In the genomic region with DNA sequence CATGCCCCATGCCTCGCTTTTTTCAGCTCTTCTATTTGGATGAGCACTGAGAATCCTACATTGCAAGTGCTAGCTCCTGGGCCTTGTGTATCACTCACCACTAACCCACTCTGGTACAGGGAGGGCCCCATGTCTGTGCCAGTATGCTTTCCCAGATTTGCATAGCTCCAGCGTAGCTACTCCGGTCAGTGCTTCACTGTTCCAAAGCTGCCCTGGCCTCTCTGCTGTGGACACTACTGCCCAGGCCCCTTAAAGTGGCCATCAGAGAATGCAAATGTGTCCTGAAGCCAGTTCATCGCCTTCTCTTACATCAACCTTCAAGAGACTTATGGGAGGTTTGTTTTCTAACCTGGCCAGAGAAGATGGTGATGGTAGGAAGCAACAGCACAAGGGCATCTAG, we compare ENCODE assay signal across 18 mouse cellular contexts.
DNase-seq lines count a peak whose midpoint lies in the region; ATAC-seq and TF ChIP-seq lines count a peak whose summit lies in the region.
"Had no signal": no experiment of that assay in that cellular context is flagged by ENCODE, and none has a peak within 500 bp of the region (broad histone marks: within the 10 kb centered on the region; RNA-seq: fewer than 3 reads in every experiment).

No protein-coding gene starts in this region.

- H3K4me1 ChIP-seq in heart, embryonic 14.5 days (ENCODE audit: control insufficient read depth in 2 of 2, insufficient read depth in 2 of 2, low read length in 2 of 2) = no peaks in the 10 kb centered on the region
- peaks cover 6% of the 10 kb centered on the region; the same call in 1 of the 2 replicates for H3K4me1 ChIP-seq in midbrain, embryonic 11.5 days (ENCODE audit: control insufficient read depth, insufficient read depth, low read length)
- H3K4me1 ChIP-seq in midbrain, embryonic 16.5 days (ENCODE audit: control insufficient read depth, insufficient read depth, low read length) = no peaks in the 10 kb centered on the region
- H3K4me1 ChIP-seq in CH12.LX (ENCODE audit: control insufficient read depth in 1 of 2, insufficient read depth in 2 of 2) = peaks cover 4 to 40% of the 10 kb centered on the region in 2 experiments; a peak in 3 of 4 replicates
- H3K4me1 ChIP-seq in embryonic facial prominence, embryonic 10.5 days = peaks cover 30% of the 10 kb centered on the region
- H3K4me1 ChIP-seq: limb, embryonic 12.5 days; liver, embryonic 13.5 days; lung, embryonic 15.5 days; neural tube, embryonic 12.5 days; stomach, embryonic 15.5 days had no signal

- no peaks in the 10 kb centered on the region for H3K36me3 ChIP-seq in heart, embryonic 14.5 days (ENCODE audit: control insufficient read depth, insufficient read depth, low read length)
- no peaks in the 10 kb centered on the region for H3K36me3 ChIP-seq in midbrain, embryonic 11.5 days (ENCODE audit: control insufficient read depth, insufficient read depth, low read length)
- H3K36me3 ChIP-seq in midbrain, embryonic 16.5 days (ENCODE audit: control insufficient read depth, insufficient read depth, low read length) = no peaks in the 10 kb centered on the region
- peaks cover 8 to 19% of the 10 kb centered on the region in 2 experiments for H3K36me3 ChIP-seq in CH12.LX (replicated peaks in 1 of 2; ENCODE audit: control insufficient read depth in 1 of 2, insufficient read depth in 1 of 2, low read length in 1 of 2)
- no peaks in the 10 kb centered on the region for H3K36me3 ChIP-seq in embryonic facial prominence, embryonic 10.5 days (replicated peaks)
- H3K36me3 ChIP-seq: heart, embryonic 12.5 days; limb, embryonic 12.5 days; liver, embryonic 13.5 days; lung, embryonic 15.5 days; neural tube, embryonic 12.5 days; stomach, embryonic 15.5 days had no signal

- no peak overlapping the region for H3K4me3 ChIP-seq in heart, embryonic 14.5 days (ENCODE audit: control insufficient read depth in 1 of 2, insufficient read depth in 1 of 2, low read depth in 1 of 2, low read length in 2 of 2)
- H3K4me3 ChIP-seq in midbrain, embryonic 11.5 days (ENCODE audit: low read depth, low read length) = no peak overlapping the region
- H3K4me3 ChIP-seq in midbrain, embryonic 16.5 days (ENCODE audit: low read depth, low read length) = no peak overlapping the region
- peak overlapping the region; percentile 62 to 98 (median 85) for H3K4me3 ChIP-seq in CH12.LX (replicated peaks in 1 of 3; ENCODE audit: low read depth in 2 of 3, low read length in 2 of 3, poor library complexity in 1 of 3)
- no peak overlapping the region for H3K4me3 ChIP-seq in embryonic facial prominence, embryonic 10.5 days
- H3K4me3 ChIP-seq: heart, embryonic 12.5 days; limb, embryonic 12.5 days; liver, embryonic 13.5 days; lung, embryonic 15.5 days; neural tube, embryonic 12.5 days; stomach, embryonic 15.5 days had no signal

- peaks cover 13% of the 10 kb centered on the region for H3K79me2 ChIP-seq in CH12.LX (replicated peaks; ENCODE audit: control insufficient read depth, extremely low read depth, insufficient read depth, poor library complexity, severe bottlenecking)

- H3K9ac ChIP-seq in heart, embryonic 14.5 days (ENCODE audit: low read length) = no peak overlapping the region
- no peak overlapping the region for H3K9ac ChIP-seq in midbrain, embryonic 11.5 days (ENCODE audit: low read length)
- no peak overlapping the region for H3K9ac ChIP-seq in midbrain, embryonic 16.5 days (ENCODE audit: low read depth, low read length)
- peak overlapping the region; percentile 100 for H3K9ac ChIP-seq in CH12.LX (ENCODE audit: insufficient read depth, low read depth)
- H3K9ac ChIP-seq: heart, embryonic 12.5 days; limb, embryonic 12.5 days; liver, embryonic 13.5 days; lung, embryonic 15.5 days; neural tube, embryonic 12.5 days; stomach, embryonic 15.5 days had no signal

- H3K4me2 ChIP-seq in heart, embryonic 14.5 days (ENCODE audit: low read length) = peak overlapping the region; percentile 31; the same call in 1 of the 2 replicates
- H3K4me2 ChIP-seq in midbrain, embryonic 11.5 days = no peak overlapping the region
- no peak overlapping the region for H3K4me2 ChIP-seq in midbrain, embryonic 16.5 days (ENCODE audit: low read length)
- H3K4me2 ChIP-seq in CH12.LX (ENCODE audit: insufficient read depth, low read depth, poor library complexity, severe bottlenecking) = peak overlapping the region; percentile 80
- H3K4me2 ChIP-seq: heart, embryonic 12.5 days; limb, embryonic 12.5 days; liver, embryonic 13.5 days; lung, embryonic 15.5 days; neural tube, embryonic 12.5 days; stomach, embryonic 15.5 days had no signal

- ATAC-seq in heart, embryonic 14.5 days (ENCODE audit: insufficient number of reproducible peaks, insufficient read depth, low FRiP score, low read depth) = no peak
- ATAC-seq in midbrain, embryonic 11.5 days (ENCODE audit: low FRiP score) = 0 out of 2 replicates have a peak, but pooled peaks have one; percentile 28
- ATAC-seq in midbrain, embryonic 16.5 days = no peak
- ATAC-seq: forebrain, embryonic 16.5 days had no signal

- H3K27ac ChIP-seq in heart, embryonic 14.5 days (replicated peaks in 1 of 2; ENCODE audit: control insufficient read depth in 1 of 2, insufficient read depth in 1 of 2, low read depth in 2 of 2, low read length in 2 of 2) = no peak overlapping the region
- no peak overlapping the region for H3K27ac ChIP-seq in midbrain, embryonic 11.5 days (ENCODE audit: low read depth, low read length)
- H3K27ac ChIP-seq in midbrain, embryonic 16.5 days (ENCODE audit: low read length) = no peak overlapping the region
- peak overlapping the region; percentile 99 for H3K27ac ChIP-seq in CH12.LX (ENCODE audit: insufficient read depth, low read depth)
- peak overlapping the region; percentile 44 for H3K27ac ChIP-seq in embryonic facial prominence, embryonic 10.5 days (replicated peaks)
- H3K27ac ChIP-seq: limb, embryonic 12.5 days; liver, embryonic 13.5 days; lung, embryonic 15.5 days; neural tube, embryonic 12.5 days; stomach, embryonic 15.5 days had no signal

- TF ChIP-seq CTCF in CH12.LX (conservative IDR thresholded peaks at IDR 0.05 in 1 of 2, IDR thresholded peaks at IDR 0.05 in 1 of 2; ENCODE audit: low read depth in 2 of 2, low read length in 2 of 2) = no peak

- dilution Hi-C loops in CH12.LX (cut with MboI; ENCODE audit: extremely low pct_ligation_motif_present, extremely low pct_unique_long_range_greater_than_20kb, low sequenced_read_pairs) = no loop called here

- TF ChIP-seq RAD21 in CH12.LX (IDR thresholded peaks at IDR 0.05; ENCODE audit: low read depth, low read length) = no peak

- TF ChIP-seq POLR2A in CH12.LX (IDR thresholded peaks at IDR 0.05; ENCODE audit: low read depth, low read length) = peak; percentile 52; the same call in 1 of the 2 replicates

- H3K27me3 ChIP-seq in heart, embryonic 14.5 days (ENCODE audit: control insufficient read depth, insufficient read depth, low read length) = no peaks in the 10 kb centered on the region
- no peaks in the 10 kb centered on the region for H3K27me3 ChIP-seq in midbrain, embryonic 11.5 days (ENCODE audit: control insufficient read depth, insufficient read depth, low read length)
- H3K27me3 ChIP-seq in midbrain, embryonic 16.5 days (ENCODE audit: control insufficient read depth, insufficient read depth, low read depth, low read length) = no peaks in the 10 kb centered on the region
- H3K27me3 ChIP-seq in CH12.LX (replicated peaks) = no peaks in the 10 kb centered on the region
- no peaks in the 10 kb centered on the region for H3K27me3 ChIP-seq in embryonic facial prominence, embryonic 10.5 days (replicated peaks; ENCODE audit: low read depth, poor library complexity, severe bottlenecking)
- H3K27me3 ChIP-seq: heart, embryonic 12.5 days; limb, embryonic 12.5 days; liver, embryonic 13.5 days; lung, embryonic 15.5 days; neural tube, embryonic 12.5 days; stomach, embryonic 15.5 days had no signal

- DNase-seq in heart, postnatal 14 days = no peak
- peak; percentile 81 for DNase-seq in midbrain, embryonic 11.5 days (ENCODE audit: low spot score, missing footprints)
- peak; percentile 67 for DNase-seq in CH12.LX (ENCODE audit: extremely low read depth)
- no peak for DNase-seq in embryonic facial prominence, embryonic 10.5 days (ENCODE audit: low spot score)
- DNase-seq in urinary bladder, adult 2 months (ENCODE audit: low spot score) = no peak
- no peak for DNase-seq in urinary bladder, postnatal 10 days (ENCODE audit: low spot score)
- DNase-seq: cerebellum, adult 9-10 months; kidney, adult 8-10 months; kidney, postnatal 25 days; liver, embryonic 13.5 days had no signal

- no peaks in the 10 kb centered on the region for H3K9me3 ChIP-seq in heart, embryonic 14.5 days (ENCODE audit: control insufficient read depth, low read length)
- no peaks in the 10 kb centered on the region for H3K9me3 ChIP-seq in midbrain, embryonic 11.5 days (ENCODE audit: control insufficient read depth, low read length)
- no peaks in the 10 kb centered on the region for H3K9me3 ChIP-seq in midbrain, embryonic 16.5 days (replicated peaks; ENCODE audit: control insufficient read depth, low read length, poor library complexity, severe bottlenecking)
- H3K9me3 ChIP-seq in CH12.LX (replicated peaks; ENCODE audit: low read length) = no peaks in the 10 kb centered on the region
- H3K9me3 ChIP-seq in embryonic facial prominence, embryonic 10.5 days = no peaks in the 10 kb centered on the region
- H3K9me3 ChIP-seq: heart, embryonic 12.5 days; limb, embryonic 12.5 days; liver, embryonic 13.5 days; lung, embryonic 15.5 days; neural tube, embryonic 12.5 days; stomach, embryonic 15.5 days had no signal

- in situ Hi-C loops in CH12.LX (cut with MboI; ENCODE audit: low pct_ligation_motif_present, low pct_unique_long_range_greater_than_20kb, low sequenced_read_pairs) = loop anchor here (5.0 to 25.0 kb wide), 4 partner anchors 127 to 408 kb away; a partner anchor contains a TSS

- 0 out of 2 replicates have a peak, but pooled peaks have one; percentile 9 for TF ChIP-seq EP300 in CH12.LX (IDR thresholded peaks at IDR 0.05; ENCODE audit: low read length)

- WGBS in heart, embryonic 14.5 days = 83% methylated on average over 4 of the region's 4 CpGs
- 69% methylated on average over 4 of the region's 4 CpGs for WGBS in midbrain, embryonic 11.5 days
- WGBS in midbrain, embryonic 16.5 days = 58% methylated on average over 4 of the region's 4 CpGs
- WGBS in embryonic facial prominence, embryonic 10.5 days = 73% methylated on average over 4 of the region's 4 CpGs

- intact Hi-C loops in heart, postnatal 14 days (cut with DNase I) = loop anchor here (5.0 to 10.0 kb wide), 2 partner anchors 275 to 407 kb away; no protein-coding TSS in a partner anchor

TF ChIP-seq in CH12.LX, 34 proteins besides CTCF, POLR2A, EP300 and RAD21 (continues in another document):
- TF ChIP-seq NELFE (IDR thresholded peaks at IDR 0.05; ENCODE audit: low read depth, low read length) (peak; percentile 48), SMC3 (IDR thresholded peaks at IDR 0.05; ENCODE audit: low read depth, low read length) (no peak), KAT2A (IDR thresholded peaks at IDR 0.05; ENCODE audit: insufficient replicate concordance, low read length) (0 out of 2 replicates have a peak, but pooled peaks have one; percentile 14), TBP (conservative IDR thresholded peaks at IDR 0.05; ENCODE audit: low read depth, low read length) (peak; percentile 79), GABPA (IDR thresholded peaks at IDR 0.05; ENCODE audit: insufficient replicate concordance, low read depth, low read length) (no peak), ETS1 (conservative IDR thresholded peaks at IDR 0.05; ENCODE audit: low read depth, low read length) (no peak), MAZ (IDR thresholded peaks at IDR 0.05; ENCODE audit: low read depth, low read length) (no peak)

Comparison
In these comparisons a context has a peak if more than half of its experiments do, and no peak if none do; other contexts are left out.
1. H3K27ac ChIP-seq: peak in CH12.LX (single experiment) and embryonic facial prominence, embryonic 10.5 days (single experiment); none in heart, embryonic 14.5 days (0 of 2), midbrain, embryonic 11.5 days (single experiment) and midbrain, embryonic 16.5 days (single experiment).
2. H3K4me2 ChIP-seq: peak in heart, embryonic 14.5 days (single experiment) and CH12.LX (single experiment); none in midbrain, embryonic 11.5 days (single experiment) and midbrain, embryonic 16.5 days (single experiment).
3. H3K4me3 ChIP-seq: peak in CH12.LX (3 of 3); none in heart, embryonic 14.5 days (0 of 2), midbrain, embryonic 11.5 days (single experiment), midbrain, embryonic 16.5 days (single experiment) and embryonic facial prominence, embryonic 10.5 days (single experiment).
4. DNase-seq: peak in midbrain, embryonic 11.5 days (single experiment) and CH12.LX (single experiment); none in heart, postnatal 14 days (0 of 2), embryonic facial prominence, embryonic 10.5 days (single experiment), urinary bladder, adult 2 months (single experiment) and urinary bladder, postnatal 10 days (single experiment).